Mouse (Mus musculus) kidney, embryonic 15.5 days (tissue): ENCODE results near the gene Fcgr4. TPM values are rescaled to one million over a fixed set of nuclear protein-coding genes. Genes with fewer than 3 reads are reported as not detected.
A peak's percentile ranks its signal among the peaks of the same experiment; 100 is the strongest.
"Not testable (repeated sequence)": the region's sequence is repeated elsewhere in the genome, so short reads cannot be mapped to it uniquely, and the experiment has no call there.

ENCODE experiments used
- ATAC-seq: fragments of 200-750 bp; cut with Nextera tagmentation; replicated peaks from 2 replicates; pipeline ENCODE4 v1.8.0; 2017; ENCODE audit warnings: moderate TSS enrichment; ENCODE audit not compliant: low FRiP score
- H3K27ac ChIP-seq: fragments of 300-500 bp; sonication (generic); 2 replicates; pipeline ENCODE4 v1.5.1; 2015; ENCODE audit warnings: mild to moderate bottlenecking, inconsistent platforms
- H3K27me3 ChIP-seq: fragments of 300-500 bp; sonication (generic); 2 replicates; pipeline ENCODE4 v1.6.1; 2015; ENCODE audit warnings: inconsistent platforms
- H3K36me3 ChIP-seq: fragments of 300-500 bp; sonication (generic); 2 replicates; pipeline ENCODE4 v1.6.1; 2015; ENCODE audit warnings: inconsistent platforms
- H3K4me1 ChIP-seq: fragments of 300-500 bp; sonication (generic); 2 replicates; pipeline ENCODE4 v1.6.1; 2015; ENCODE audit warnings: inconsistent platforms
- H3K4me2 ChIP-seq: fragments of 300-500 bp; sonication (generic); 2 replicates; pipeline ENCODE4 v1.6.1; 2015; ENCODE audit warnings: moderate library complexity, mild to moderate bottlenecking, inconsistent platforms
- H3K4me3 ChIP-seq: fragments of 300-500 bp; sonication (generic); replicated peaks from 2 replicates; pipeline ENCODE4 v1.5.1; 2015; ENCODE audit warnings: mild to moderate bottlenecking, inconsistent platforms
- H3K9ac ChIP-seq: fragments of 300-500 bp; sonication (generic); 2 replicates; pipeline ENCODE4 v1.6.1; 2015; ENCODE audit warnings: mild to moderate bottlenecking, inconsistent platforms
- H3K9me3 ChIP-seq: fragments of 300-500 bp; sonication (generic); replicated peaks from 2 replicates; pipeline ENCODE4 v1.6.1; 2016; ENCODE audit warnings: inconsistent platforms
- WGBS: fragments of 180-500 bp; shearing (Covaris S2); methylation state at CpG from one replicate; pipeline ENCODE4 v1.1.7; 2015; ENCODE audit warnings: mixed read lengths; 5-methylcytosine and 5-hydroxymethylcytosine counted together
- polyA plus RNA-seq: library from polyadenylated mRNA; unstranded; fragments of >200 nt; fragmentation: Nextera tagmentation; extraction: Ambion mirVana; gene quantifications from 2 replicates; pipeline ENCODE4 v1.2.1, GENCODE M21; 2015

Gene Fcgr4
- polyA plus RNA-seq, 1 experiment from 2014 or later, result 1.3 TPM

- WGBS, result 86% methylated on average over 3 of the region's 3 CpGs
- Histone ChIP-seq H3K9me3 (no peaks in the 10 kb centered on the region), H3K4me1 (peaks cover 14% of the 10 kb centered on the region), H3K9ac (no peak overlapping the region), H3K4me2 (no peak overlapping the region), H3K36me3 (no peaks in the 10 kb centered on the region), H3K27ac (no peak overlapping the region), H3K27me3 (peaks cover 27% of the 10 kb centered on the region), H3K4me3 (no peak overlapping the region)
- no peak for ATAC-seq
Observed at GRCm38 (mm10) chr1:171061566-171061965, 42.8 kb downstream of the Fcgr4 start.

GRCm38 (mm10) chr1:171063569-171064490, 45.1 kb downstream of the Fcgr4 start:
- 8% methylated on average over 41 of the region's 61 CpGs for WGBS
- Histone ChIP-seq H3K4me2 (peak overlapping the region; percentile 48), H3K27me3 (peaks cover 33% of the 10 kb centered on the region), H3K4me3 (peak overlapping the region; percentile 29), H3K4me1 (peaks cover 14% of the 10 kb centered on the region)
- ATAC-seq, result peak; percentile 85
- not testable (repeated sequence) for H3K9ac ChIP-seq, H3K36me3 ChIP-seq, H3K27ac ChIP-seq, H3K9me3 ChIP-seq

GRCm38 (mm10) chr1:171064491-171065242, 45.9 kb downstream of the Fcgr4 start, which contains the start of gene Fcgr3:
TSS of gene Fcgr3 (minus strand) at chr1:171064935.
- H3K27me3 ChIP-seq, result peaks cover 37% of the 10 kb centered on the region
- H3K9ac ChIP-seq, H3K36me3 ChIP-seq, H3K27ac ChIP-seq, H3K9me3 ChIP-seq: not testable (repeated sequence)
- ATAC-seq, result peak; percentile 59
- peak within 1 kb of the TSS; percentile 33 for H3K4me3 ChIP-seq
- H3K4me2 ChIP-seq, result peak within 1 kb of the TSS; percentile 49
- peaks cover 14% of the 10 kb centered on the region for H3K4me1 ChIP-seq
- WGBS, result 1% methylated on average over 47 of the region's 75 CpGs

GRCm38 (mm10) chr1:171065243-171065587, 46.5 kb downstream of the Fcgr4 start:
- under 1% methylated on average over 23 of the region's 35 CpGs for WGBS
- not testable (repeated sequence) for H3K27ac ChIP-seq, H3K9me3 ChIP-seq, H3K36me3 ChIP-seq, H3K9ac ChIP-seq
- peaks cover 14% of the 10 kb centered on the region for H3K4me1 ChIP-seq
- H3K27me3 ChIP-seq, result peaks cover 41% of the 10 kb centered on the region
- ATAC-seq, result peak; percentile 27
- peak overlapping the region; percentile 29 for H3K4me3 ChIP-seq
- peak overlapping the region; percentile 46 for H3K4me2 ChIP-seq

- ATAC-seq, result peak; percentile 4
- 8% methylated on average over 31 of the region's 45 CpGs for WGBS
- H3K27me3 ChIP-seq, result peaks cover 43% of the 10 kb centered on the region
- H3K36me3 ChIP-seq, H3K27ac ChIP-seq, H3K9ac ChIP-seq, H3K9me3 ChIP-seq: not testable (repeated sequence)
- H3K4me3 ChIP-seq, result peak overlapping the region; percentile 33
- H3K4me2 ChIP-seq, result peak overlapping the region; percentile 49
- peaks cover 14% of the 10 kb centered on the region for H3K4me1 ChIP-seq
Observed at GRCm38 (mm10) chr1:171065768-171066167, 47.0 kb downstream of the Fcgr4 start.

- Histone ChIP-seq H3K4me1 (peaks cover 14% of the 10 kb centered on the region), H3K27me3 (peaks cover 46% of the 10 kb centered on the region)
- not testable (repeated sequence) for H3K27ac ChIP-seq, H3K36me3 ChIP-seq, H3K4me2 ChIP-seq, H3K4me3 ChIP-seq, H3K9ac ChIP-seq, H3K9me3 ChIP-seq
- peak; percentile 37 for ATAC-seq
- 15% methylated on average over 4 of the region's 10 CpGs for WGBS
Observed at GRCm38 (mm10) chr1:171066583-171066982, 47.9 kb downstream of the Fcgr4 start.

GRCm38 (mm10) chr1:171067928-171068327, 49.2 kb downstream of the Fcgr4 start:
- H3K4me3 ChIP-seq, H3K4me2 ChIP-seq, ATAC-seq, H3K9me3 ChIP-seq, H3K9ac ChIP-seq, H3K27ac ChIP-seq, H3K36me3 ChIP-seq: not testable (repeated sequence)
- Histone ChIP-seq H3K27me3 (peaks cover 45% of the 10 kb centered on the region), H3K4me1 (peaks cover 14% of the 10 kb centered on the region)
- 41% methylated on average over 5 of the region's 5 CpGs for WGBS

- ATAC-seq, H3K9me3 ChIP-seq, H3K4me1 ChIP-seq, H3K27ac ChIP-seq, H3K9ac ChIP-seq, H3K36me3 ChIP-seq: not testable (repeated sequence)
- Histone ChIP-seq H3K4me2 (peak overlapping the region; percentile 1; the same call in 1 of the 2 replicates), H3K4me3 (peak overlapping the region; percentile 0; the same call in 1 of the 2 replicates), H3K27me3 (peaks cover 41% of the 10 kb centered on the region)
- 56% methylated on average over 3 of the region's 3 CpGs for WGBS
Observed at GRCm38 (mm10) chr1:171069508-171069907, 50.8 kb downstream of the Fcgr4 start.

- 21% methylated on average over 16 of the region's 16 CpGs for WGBS
- H3K4me2 ChIP-seq, result peak overlapping the region; percentile 21
Observed at GRCm38 (mm10) chr1:171070879-171071278, 52.2 kb downstream of the Fcgr4 start.

GRCm38 (mm10) chr1:171071726-171072125, 53.0 kb downstream of the Fcgr4 start:
- H3K4me2 ChIP-seq, result 0 out of 2 replicates have a peak overlapping the region, but pooled peaks have one; percentile 25
- H3K4me3 ChIP-seq, H3K36me3 ChIP-seq, H3K27ac ChIP-seq, H3K9ac ChIP-seq, H3K4me1 ChIP-seq, H3K9me3 ChIP-seq: not testable (repeated sequence)
- ATAC-seq, result peak; percentile 59
- WGBS, result no CpG with 5 or more reads among the region's 35 CpGs
- H3K27me3 ChIP-seq, result peaks cover 30% of the 10 kb centered on the region

More at GRCm38 (mm10) chr1:171070879-171071278, 52.2 kb downstream of the Fcgr4 start:
- H3K27ac ChIP-seq, H3K4me1 ChIP-seq, H3K9ac ChIP-seq, H3K9me3 ChIP-seq, ATAC-seq, H3K4me3 ChIP-seq, H3K36me3 ChIP-seq: not testable (repeated sequence)
- H3K27me3 ChIP-seq, result peaks cover 36% of the 10 kb centered on the region

- not testable (repeated sequence) for H3K27ac ChIP-seq, H3K36me3 ChIP-seq, H3K9me3 ChIP-seq, H3K4me1 ChIP-seq, H3K4me3 ChIP-seq, H3K9ac ChIP-seq, H3K4me2 ChIP-seq
- ATAC-seq, result peak; percentile 30
- peaks cover 33% of the 10 kb centered on the region for H3K27me3 ChIP-seq
- no CpG with 5 or more reads among the region's 45 CpGs for WGBS
Observed at GRCm38 (mm10) chr1:171072217-171072616, 53.5 kb downstream of the Fcgr4 start.

- WGBS, result 12% methylated on average over 7 of the region's 10 CpGs
- peaks cover 41% of the 10 kb centered on the region for H3K27me3 ChIP-seq
- H3K4me1 ChIP-seq, H3K4me2 ChIP-seq, H3K9ac ChIP-seq, H3K36me3 ChIP-seq, H3K4me3 ChIP-seq, H3K9me3 ChIP-seq, H3K27ac ChIP-seq: not testable (repeated sequence)
- peak; percentile 20 for ATAC-seq
Observed at GRCm38 (mm10) chr1:171074283-171074682, 55.6 kb downstream of the Fcgr4 start.
